Mouse (Mus musculus) cerebellum, adult (tissue): Measurements from ENCODE around the gene Spred3.

Experiments used
- ATAC-seq: cut with Nextera tagmentation; 2 replicates; pipeline ENCODE4 v1.9.2; 2017; ENCODE audit warnings: mild to moderate bottlenecking, moderate library complexity, mixed read lengths; ENCODE audit not compliant: insufficient number of reproducible peaks, low FRiP score, low TSS enrichment

Spred3 gene

GRCm38 (mm10) chr7:29134693-29135386, 35.4 kb downstream of the Spred3 start, which contains the start of gene Rasgrp4:
Gene Rasgrp4 (plus strand): TSS chr7:29134851.
- no peak for ATAC-seq

DNA sequence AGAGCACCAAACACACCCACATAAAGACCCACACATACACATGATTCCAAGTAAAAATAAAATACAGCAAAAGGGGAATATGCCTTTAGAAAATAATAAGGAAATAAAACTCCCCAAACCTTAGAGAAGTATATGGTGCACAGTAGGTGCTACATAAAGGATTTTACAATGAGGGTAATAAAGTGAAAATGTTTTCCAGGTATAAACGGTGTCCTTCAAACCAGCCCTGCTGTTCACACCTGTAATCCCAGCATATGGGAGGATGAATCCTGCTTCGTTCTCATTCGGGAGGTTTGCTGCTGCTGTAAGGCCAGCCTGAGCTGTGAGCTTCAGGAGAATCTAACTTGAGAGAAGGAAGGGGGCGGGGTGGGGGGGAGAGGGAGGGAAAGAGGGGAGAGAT, 36.0 kb downstream of the Spred3 start:
- ATAC-seq: no peak

DNA sequence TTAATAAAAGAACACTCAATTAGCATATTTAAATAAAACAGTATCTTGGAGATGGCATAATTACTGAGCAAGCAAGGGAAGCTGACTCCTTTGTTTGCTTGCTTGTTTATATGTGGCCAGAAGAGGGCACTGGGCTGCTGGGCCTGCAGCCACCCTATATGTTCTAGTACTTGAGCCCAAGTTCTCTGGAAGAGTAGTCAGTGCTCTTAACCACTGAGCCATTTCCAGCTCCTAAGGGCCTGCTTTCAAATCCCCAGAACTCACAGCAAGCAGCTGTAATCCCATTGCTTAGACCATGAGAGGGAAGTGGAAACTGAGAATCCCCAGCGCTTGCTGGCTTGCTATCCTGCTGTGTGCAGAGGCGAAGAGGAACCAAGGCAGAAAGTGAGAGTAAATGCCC, 41.5 kb downstream of the Spred3 start:
- ATAC-seq: no peak

- ATAC-seq: no peak
These were observed 43.9 kb downstream of the Spred3 start for GRCm38 (mm10) chr7:29126173-29126915.

DNA sequence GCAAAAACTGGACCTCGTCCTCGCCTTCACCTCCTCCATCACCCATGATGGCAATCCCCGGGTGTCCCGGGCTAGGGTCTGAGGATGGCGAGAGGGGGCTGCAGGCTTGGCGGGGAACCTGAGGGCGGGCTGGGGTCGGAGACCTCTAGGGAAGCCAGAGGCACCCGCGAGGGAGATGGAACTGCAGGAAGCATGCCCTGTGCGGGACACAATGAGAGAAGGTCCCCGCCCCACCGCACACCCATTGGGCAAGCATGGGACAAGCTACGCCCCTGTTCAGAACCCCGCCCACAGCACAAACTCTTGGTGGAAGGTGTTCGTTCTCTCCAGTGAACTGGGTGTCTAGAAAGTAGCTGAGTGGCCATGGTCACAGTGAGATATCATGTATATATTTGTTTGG, 45.2 kb downstream of the Spred3 start, which contains the start of gene Ryr1:
Gene Ryr1 (minus strand): TSS at position 210 of the 400 bp plus-strand sequence.
- ATAC-seq: no peak

DNA sequence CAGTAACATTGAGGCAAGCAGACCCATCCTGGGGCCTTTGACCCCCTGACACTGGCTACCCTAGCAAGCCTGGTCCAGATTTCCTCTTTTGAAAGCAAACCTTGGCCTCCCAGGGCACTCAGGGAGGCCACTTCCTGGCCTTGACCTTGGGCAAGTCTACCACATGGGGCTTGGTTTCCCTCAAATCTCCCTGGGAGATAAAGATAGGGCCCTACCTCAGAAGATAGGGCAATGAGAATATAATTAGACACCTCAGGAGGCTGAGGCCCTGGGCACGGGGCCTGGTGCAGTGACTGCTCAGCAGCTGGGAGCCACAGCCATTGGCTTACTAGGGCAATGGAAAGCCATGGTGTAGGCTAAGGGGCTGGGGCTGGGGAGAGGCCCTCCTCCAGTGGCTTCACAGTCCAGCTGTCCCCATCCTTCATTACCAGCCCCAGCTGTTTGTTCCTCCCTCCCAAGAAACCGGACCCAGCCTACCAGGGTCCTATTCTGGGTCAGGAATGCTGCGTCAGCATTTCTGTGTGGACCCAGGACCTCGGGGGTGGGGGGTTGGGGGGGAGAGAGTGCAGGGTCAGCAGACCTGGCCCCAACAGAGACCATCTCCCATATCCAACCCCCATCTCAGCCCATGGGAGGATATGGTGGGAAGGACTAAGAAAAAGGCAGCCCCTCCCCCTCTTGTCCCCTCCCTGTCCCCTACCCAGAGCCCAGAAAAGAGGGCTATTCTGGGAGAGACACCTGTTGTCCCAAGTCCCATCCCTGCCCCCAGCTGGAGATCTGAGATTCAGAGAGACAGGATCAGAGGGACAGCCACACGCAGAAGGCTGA, 46.5 kb downstream of the Spred3 start:
- ATAC-seq: no peak

- ATAC-seq: no peak
These were observed 47.4 kb downstream of the Spred3 start for GRCm38 (mm10) chr7:29122821-29123220.

GRCm38 (mm10) chr7:29119526-29119925, 50.7 kb downstream of the Spred3 start:
- no peak for ATAC-seq

GRCm38 (mm10) chr7:29118142-29118851, 51.9 kb downstream of the Spred3 start:
- no peak for ATAC-seq

DNA sequence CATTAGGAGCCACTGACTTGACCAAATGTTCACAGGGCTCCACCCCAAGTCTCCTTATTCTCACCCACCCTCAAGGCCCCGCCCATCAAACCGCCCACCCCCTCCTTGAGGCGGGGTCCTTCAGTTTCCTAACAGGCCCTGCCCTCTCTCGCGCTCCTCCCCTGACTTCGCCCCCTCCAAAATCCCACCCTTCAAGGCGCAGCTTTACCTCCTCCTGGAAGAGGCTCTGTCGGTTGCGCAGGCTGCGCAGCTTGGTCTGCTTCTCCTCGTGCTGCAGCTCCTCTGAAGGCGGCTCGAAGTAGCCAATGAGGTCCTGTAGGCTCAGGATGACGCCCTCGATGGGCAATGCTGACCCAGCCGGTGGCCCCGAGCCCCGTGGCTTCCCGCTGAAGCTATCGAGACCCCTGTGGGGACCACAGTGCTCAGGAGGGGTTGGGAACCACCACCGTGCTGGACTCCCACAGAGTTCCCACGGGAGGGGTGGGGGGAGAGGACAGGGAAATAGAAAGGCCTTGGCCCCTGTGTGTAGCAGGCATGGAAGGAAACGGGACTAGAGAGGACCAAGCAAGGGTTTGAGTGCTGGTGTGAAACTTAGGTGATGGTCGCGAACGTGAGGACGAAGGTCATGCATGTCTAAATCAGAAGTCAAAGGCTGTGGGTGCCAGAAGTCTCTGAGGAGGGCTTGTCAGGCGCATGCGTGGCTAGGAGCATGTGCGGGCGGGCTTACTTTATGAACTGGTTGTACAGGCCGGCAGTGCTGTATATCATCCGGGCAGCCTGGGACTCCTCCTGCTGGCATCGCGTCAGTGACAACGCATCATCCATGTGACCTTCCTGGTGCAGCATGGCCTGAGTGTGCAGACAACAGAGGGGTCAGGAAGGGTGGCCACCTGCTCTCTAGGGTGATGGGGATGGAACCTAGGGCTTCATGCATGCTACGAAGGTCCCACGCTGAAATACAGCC, 60.9 kb downstream of the Spred3 start:
- ATAC-seq: no peak
